Mouse (Mus musculus) megakaryocyte, embryonic 14.5 days (primary cell): ENCODE results near the gene Il1rap.

Experiments used
- FLI1 ChIP-seq: IDR thresholded peaks from 2 replicates; pipeline ENCODE4 v1.6.1; 2012; ENCODE audit warnings: low read length, inconsistent platforms, mixed read lengths
- GATA1 ChIP-seq: IDR thresholded peaks from 3 replicates; pipeline ENCODE4 v1.6.1; 2012; ENCODE audit warnings: mixed read lengths, low read length, inconsistent platforms, borderline replicate concordance

DNA sequence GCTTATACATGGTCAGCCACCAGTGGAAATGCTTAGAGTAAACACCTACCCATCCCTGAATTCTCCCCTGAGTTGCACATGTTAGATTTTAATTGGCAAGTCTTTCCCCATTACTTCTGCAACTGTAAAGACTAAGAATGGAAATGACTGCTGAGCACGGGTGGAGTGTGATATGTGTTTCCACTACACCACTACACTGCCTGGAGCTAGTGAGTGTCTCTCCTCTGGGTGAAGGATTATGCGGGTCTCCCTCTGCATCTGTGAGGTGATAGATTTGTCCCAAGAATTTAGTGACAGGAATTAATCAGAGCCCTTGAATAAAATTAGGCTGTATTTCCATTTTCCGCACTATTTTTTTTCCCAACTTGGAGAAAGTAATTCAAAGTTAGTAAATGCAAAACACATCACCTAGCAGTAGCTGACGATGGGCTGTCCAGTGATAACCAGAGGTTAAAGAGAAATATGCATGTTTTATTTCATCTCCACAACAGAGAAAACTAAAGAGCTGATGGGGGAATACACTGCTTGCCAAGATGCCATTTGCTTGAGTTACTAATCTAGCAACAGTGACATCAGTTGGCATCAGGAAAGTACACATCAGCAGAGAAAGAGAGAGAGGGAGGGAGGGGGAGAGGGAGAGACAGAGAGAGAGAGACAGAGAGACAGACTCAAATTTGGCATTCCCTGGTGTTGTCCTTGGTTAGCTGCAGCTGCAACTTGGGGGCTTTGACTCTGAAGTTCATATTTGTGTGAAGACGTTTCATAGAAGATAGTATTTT is 132.2 kb downstream of the Il1rap start:
- no peak for TF ChIP-seq FLI1
- TF ChIP-seq GATA1, result no peak
